Mouse (Mus musculus): Measurements from ENCODE around the gene Capzb.

DNA sequence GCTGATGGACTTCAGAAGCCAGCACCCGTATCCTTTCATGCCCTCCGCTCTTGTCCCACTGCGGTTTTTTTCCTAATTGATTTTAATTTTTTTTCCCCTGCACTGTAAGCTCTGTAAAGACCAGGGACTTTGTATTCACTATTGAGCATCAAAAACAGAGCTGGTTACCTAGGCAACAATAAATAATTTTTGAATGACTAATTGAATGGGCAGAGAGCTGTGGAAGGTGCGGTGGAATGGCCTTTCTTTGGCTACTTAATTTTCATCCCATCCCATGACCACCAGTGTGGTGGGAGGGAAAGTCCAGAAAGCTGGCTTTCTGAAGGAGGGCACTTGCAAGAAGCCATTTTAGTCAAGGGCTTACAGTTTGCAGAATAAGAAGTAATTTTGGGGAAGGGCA, 41.6 kb downstream of the Capzb start:
- TF ChIP-seq CTCF (IDR thresholded peaks at IDR 0.05; ENCODE audit: extremely low read depth, insufficient read depth, insufficient read length, insufficient replicate concordance) (no peak), POLR2A (IDR thresholded peaks at IDR 0.05; ENCODE audit: low read depth, low read length) (no peak)

Measured in spleen, adult 2 months (tissue).